ENCODE assay signal across 16 mouse cellular contexts in genomic region chr3:133735603-133736002, GRCm38 (mm10).
"Had no signal": no experiment of that assay in that cellular context is flagged by ENCODE, and none has a peak within 500 bp of the region (broad histone marks: within the 10 kb centered on the region; RNA-seq: fewer than 3 reads in every experiment).

No protein-coding gene starts in this region.

- H3K4me3 ChIP-seq: neural tube, embryonic 12.5 days; neural tube, embryonic 13.5 days; neural tube, embryonic 15.5 days; stomach, embryonic 15.5 days had no signal

- H3K27ac ChIP-seq: neural tube, embryonic 12.5 days; neural tube, embryonic 13.5 days; neural tube, embryonic 15.5 days; stomach, embryonic 15.5 days; stomach, postnatal 0 days had no signal

- H3K9ac ChIP-seq: neural tube, embryonic 12.5 days; neural tube, embryonic 13.5 days; neural tube, embryonic 15.5 days; stomach, embryonic 15.5 days had no signal

- H3K9me3 ChIP-seq: neural tube, embryonic 12.5 days; neural tube, embryonic 13.5 days; neural tube, embryonic 15.5 days; stomach, embryonic 15.5 days had no signal

- H3K4me1 ChIP-seq: neural tube, embryonic 12.5 days; neural tube, embryonic 13.5 days; neural tube, embryonic 15.5 days; stomach, embryonic 15.5 days had no signal

- DNase-seq: retina, postnatal 1 day; right cerebral cortex, adult 18-20 months; right cerebral cortex, postnatal 14 days; right cerebral cortex, postnatal 25 days; right cerebral cortex, postnatal 4 days; spleen, adult 18-20 months; thymus, adult 18-20 months; thymus, adult 2 months; thymus, postnatal 14 days; thymus, postnatal 36 days; thymus, postnatal 4 days had no signal

- H3K36me3 ChIP-seq: neural tube, embryonic 12.5 days; neural tube, embryonic 13.5 days; neural tube, embryonic 15.5 days; stomach, embryonic 15.5 days had no signal

- H3K27me3 ChIP-seq: neural tube, embryonic 12.5 days; neural tube, embryonic 13.5 days; neural tube, embryonic 15.5 days; stomach, embryonic 15.5 days had no signal
